Mouse (Mus musculus) stomach, embryonic 15.5 days (tissue): Measurements from ENCODE around the gene Phf19. TPM values are rescaled to one million over a fixed set of nuclear protein-coding genes. Genes with fewer than 3 reads are reported as not detected.
A peak's percentile ranks its signal among the peaks of the same experiment; 100 is the strongest.

Experiments
- ATAC-seq: fragments of 200-750 bp; cut with Nextera tagmentation; 2 replicates; pipeline ENCODE4 v1.8.0; 2017; ENCODE audit warnings: low read depth, moderate number of reproducible peaks, moderate TSS enrichment; ENCODE audit not compliant: insufficient read depth, low FRiP score
- H3K27ac ChIP-seq: fragments of 300-500 bp; sonication (generic); 2 replicates; pipeline ENCODE4 v1.5.1; 2015; ENCODE audit warnings: mild to moderate bottlenecking, inconsistent platforms
- H3K27me3 ChIP-seq: fragments of 300-500 bp; sonication (generic); replicated peaks from 2 replicates; pipeline ENCODE4 v1.6.1; 2015; ENCODE audit warnings: inconsistent platforms
- H3K36me3 ChIP-seq: fragments of 300-500 bp; sonication (generic); 2 replicates; pipeline ENCODE4 v1.6.1; 2015; ENCODE audit warnings: inconsistent platforms
- H3K4me1 ChIP-seq: fragments of 300-500 bp; sonication (generic); 2 replicates; pipeline ENCODE4 v1.6.1; 2015; ENCODE audit warnings: inconsistent platforms
- H3K4me2 ChIP-seq: fragments of 300-500 bp; sonication (generic); 2 replicates; pipeline ENCODE4 v1.6.1; 2015; ENCODE audit warnings: mild to moderate bottlenecking, inconsistent platforms
- H3K4me3 ChIP-seq: fragments of 300-500 bp; sonication (generic); replicated peaks from 2 replicates; pipeline ENCODE4 v1.5.1; 2015; ENCODE audit warnings: inconsistent platforms
- H3K9ac ChIP-seq: fragments of 300-500 bp; sonication (generic); 2 replicates; pipeline ENCODE4 v1.6.1; 2015; ENCODE audit warnings: inconsistent platforms
- H3K9me3 ChIP-seq: fragments of 300-500 bp; sonication (generic); 2 replicates; pipeline ENCODE4 v1.6.1; 2016; ENCODE audit warnings: inconsistent platforms
- WGBS: fragments of 180-500 bp; shearing (Covaris S2); methylation state at CpG from one replicate; pipeline ENCODE4 v1.1.7; 2015; 5-methylcytosine and 5-hydroxymethylcytosine counted together
- polyA plus RNA-seq: library from polyadenylated mRNA; unstranded; fragments of >200 nt; fragmentation: Nextera tagmentation; extraction: Ambion mirVana; gene quantifications from 2 replicates; pipeline ENCODE4 v1.2.1, GENCODE M21; 2015

Gene Phf19
- polyA plus RNA-seq, 1 experiment from 2014 or later, result 5.9 TPM

DNA sequence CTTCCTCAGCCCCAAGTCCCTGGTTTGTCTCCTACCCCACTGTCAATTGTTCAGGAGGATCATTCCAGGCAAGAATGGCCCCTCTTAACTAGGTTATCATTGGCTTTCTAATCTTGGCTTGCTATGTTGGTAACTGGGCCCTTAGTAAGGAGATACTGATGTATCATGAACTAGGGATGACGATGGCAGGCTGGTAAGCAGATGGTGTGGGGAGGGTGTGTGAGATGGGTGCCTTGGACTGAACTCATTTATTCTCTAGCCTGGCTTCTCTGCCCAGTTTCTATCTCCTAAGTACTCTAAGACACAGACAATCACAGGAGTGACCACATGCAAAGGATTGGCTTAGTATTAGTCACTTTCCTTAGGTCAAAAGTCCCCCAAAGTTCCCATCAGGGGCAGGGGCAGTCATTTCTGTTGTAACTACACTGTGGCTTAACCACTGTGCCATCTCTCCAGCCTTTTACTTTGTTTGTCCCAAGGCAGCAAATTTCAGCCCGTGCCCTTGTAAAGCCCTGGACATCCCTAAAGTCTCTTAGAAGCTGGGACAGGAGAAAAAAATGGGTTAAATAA, 39.8 kb upstream of the Phf19 start:
- Histone ChIP-seq H3K4me3 (no peak overlapping the region), H3K4me2 (no peak overlapping the region), H3K27ac (no peak overlapping the region), H3K9ac (no peak overlapping the region), H3K27me3 (no peaks in the 10 kb centered on the region), H3K36me3 (no peaks in the 10 kb centered on the region), H3K4me1 (0 out of 2 replicates have a peak, but pooled peaks cover 2% of the 10 kb centered on the region), H3K9me3 (no peaks in the 10 kb centered on the region)
- 77% methylated on average over 2 of the region's 2 CpGs for WGBS
- ATAC-seq, result no peak

GRCm38 (mm10) chr2:34953018-34953417, 39.2 kb upstream of the Phf19 start:
- Histone ChIP-seq H3K27ac (no peak overlapping the region), H3K9me3 (no peaks in the 10 kb centered on the region), H3K9ac (no peak overlapping the region), H3K4me1 (0 out of 2 replicates have a peak, but pooled peaks cover 2% of the 10 kb centered on the region), H3K36me3 (no peaks in the 10 kb centered on the region), H3K4me3 (no peak overlapping the region), H3K27me3 (no peaks in the 10 kb centered on the region), H3K4me2 (no peak overlapping the region)
- WGBS, result 56% methylated on average over 4 of the region's 4 CpGs
- ATAC-seq, result no peak

GRCm38 (mm10) chr2:34951469-34951868, 37.6 kb upstream of the Phf19 start:
- ATAC-seq, result no peak
- H3K4me3 ChIP-seq, result no peak overlapping the region

GRCm38 (mm10) chr2:34948622-34949021, 34.8 kb upstream of the Phf19 start:
- 25% methylated on average over 2 of the region's 2 CpGs for WGBS
- H3K36me3 ChIP-seq, result no peaks in the 10 kb centered on the region
- H3K4me3 ChIP-seq, result no peak overlapping the region
- ATAC-seq, result no peak
- no peaks in the 10 kb centered on the region for H3K27me3 ChIP-seq
- no peak overlapping the region for H3K4me2 ChIP-seq
- no peak overlapping the region for H3K9ac ChIP-seq
- no peaks in the 10 kb centered on the region for H3K9me3 ChIP-seq
- H3K4me1 ChIP-seq, result no peaks in the 10 kb centered on the region; the same call in 1 of the 2 replicates
- no peak overlapping the region for H3K27ac ChIP-seq

More at GRCm38 (mm10) chr2:34951469-34951868, 37.6 kb upstream of the Phf19 start:
- Histone ChIP-seq H3K9me3 (no peaks in the 10 kb centered on the region), H3K27me3 (no peaks in the 10 kb centered on the region), H3K4me1 (0 out of 2 replicates have a peak, but pooled peaks cover 2% of the 10 kb centered on the region), H3K36me3 (no peaks in the 10 kb centered on the region), H3K27ac (no peak overlapping the region), H3K4me2 (no peak overlapping the region), H3K9ac (no peak overlapping the region)

DNA sequence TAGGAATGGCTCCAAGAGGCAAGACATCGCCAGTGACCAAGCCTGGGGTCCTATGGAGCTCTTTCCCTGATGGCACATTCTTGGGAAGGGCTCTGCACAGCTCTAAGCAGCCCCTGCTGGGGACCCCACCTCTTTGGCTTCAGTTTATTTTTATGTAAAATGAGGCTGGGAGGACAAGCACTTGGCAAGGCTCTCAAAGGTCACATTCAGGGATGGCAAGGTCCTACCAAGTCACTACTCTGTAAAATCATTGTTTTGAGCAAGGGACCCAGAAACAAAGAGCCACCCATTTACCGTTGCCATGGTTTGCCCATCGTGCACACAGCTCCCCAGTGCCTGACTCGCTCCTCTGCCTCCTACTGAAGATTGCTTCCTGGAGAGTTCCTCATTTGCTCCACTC, 32.2 kb upstream of the Phf19 start:
- no peak overlapping the region for H3K4me2 ChIP-seq
- H3K4me1 ChIP-seq, result no peaks in the 10 kb centered on the region; the same call in 1 of the 2 replicates
- ATAC-seq, result no peak
- 61% methylated on average over 4 of the region's 4 CpGs for WGBS
- no peak overlapping the region for H3K9ac ChIP-seq
- 0 out of 2 replicates have a peak, but pooled peaks cover 2% of the 10 kb centered on the region for H3K27me3 ChIP-seq
- no peak overlapping the region for H3K4me3 ChIP-seq
- H3K36me3 ChIP-seq, result no peaks in the 10 kb centered on the region
- H3K9me3 ChIP-seq, result no peaks in the 10 kb centered on the region
- no peak overlapping the region for H3K27ac ChIP-seq

DNA sequence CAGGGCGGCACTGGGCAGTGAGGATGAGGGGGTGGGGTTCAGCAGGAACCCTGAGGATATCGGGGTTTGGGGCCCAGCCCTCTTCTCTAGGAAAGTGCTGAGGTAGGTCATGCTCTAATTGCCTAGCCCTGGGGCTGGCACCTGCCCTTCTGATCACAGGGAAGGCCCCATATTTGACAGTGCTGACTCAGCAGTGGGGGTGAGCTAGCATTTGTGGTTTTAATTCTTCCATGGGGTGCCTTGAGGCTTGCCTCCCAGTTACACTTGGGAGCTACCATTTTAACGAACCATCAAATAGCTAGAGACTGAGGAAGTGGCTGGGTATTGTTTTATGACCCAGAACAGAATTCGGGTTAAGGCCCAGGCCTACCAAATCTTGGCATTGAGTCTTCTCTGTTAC, 31.8 kb upstream of the Phf19 start:
- 84% methylated on average over 4 of the region's 4 CpGs for WGBS
- H3K27ac ChIP-seq, result no peak overlapping the region
- H3K9me3 ChIP-seq, result no peaks in the 10 kb centered on the region
- ATAC-seq, result no peak
- H3K4me2 ChIP-seq, result no peak overlapping the region
- no peaks in the 10 kb centered on the region for H3K36me3 ChIP-seq
- H3K27me3 ChIP-seq, result 0 out of 2 replicates have a peak, but pooled peaks cover 5% of the 10 kb centered on the region
- no peak overlapping the region for H3K4me3 ChIP-seq
- no peak overlapping the region for H3K9ac ChIP-seq
- H3K4me1 ChIP-seq, result no peaks in the 10 kb centered on the region; the same call in 1 of the 2 replicates

GRCm38 (mm10) chr2:34944761-34945160, 30.9 kb upstream of the Phf19 start:
- Histone ChIP-seq H3K9ac (no peak overlapping the region), H3K27ac (no peak overlapping the region), H3K9me3 (no peaks in the 10 kb centered on the region), H3K27me3 (0 out of 2 replicates have a peak, but pooled peaks cover 5% of the 10 kb centered on the region), H3K36me3 (no peaks in the 10 kb centered on the region), H3K4me2 (peak overlapping the region; percentile 19; the same call in 1 of the 2 replicates), H3K4me3 (no peak overlapping the region), H3K4me1 (no peaks in the 10 kb centered on the region; the same call in 1 of the 2 replicates)
- WGBS, result 13% methylated on average over 8 of the region's 8 CpGs
- peak; percentile 33; the same call in 1 of the 2 replicates for ATAC-seq

GRCm38 (mm10) chr2:34943556-34944120, 29.8 kb upstream of the Phf19 start:
- no peaks in the 10 kb centered on the region; the same call in 1 of the 2 replicates for H3K4me1 ChIP-seq
- no peak overlapping the region for H3K27ac ChIP-seq
- no peak for ATAC-seq
- no peak overlapping the region for H3K4me2 ChIP-seq
- H3K9ac ChIP-seq, result no peak overlapping the region
- H3K4me3 ChIP-seq, result no peak overlapping the region
- WGBS, result 79% methylated on average over 13 of the region's 13 CpGs
- H3K36me3 ChIP-seq, result no peaks in the 10 kb centered on the region
- H3K27me3 ChIP-seq, result 0 out of 2 replicates have a peak, but pooled peaks cover 5% of the 10 kb centered on the region
- H3K9me3 ChIP-seq, result no peaks in the 10 kb centered on the region

DNA sequence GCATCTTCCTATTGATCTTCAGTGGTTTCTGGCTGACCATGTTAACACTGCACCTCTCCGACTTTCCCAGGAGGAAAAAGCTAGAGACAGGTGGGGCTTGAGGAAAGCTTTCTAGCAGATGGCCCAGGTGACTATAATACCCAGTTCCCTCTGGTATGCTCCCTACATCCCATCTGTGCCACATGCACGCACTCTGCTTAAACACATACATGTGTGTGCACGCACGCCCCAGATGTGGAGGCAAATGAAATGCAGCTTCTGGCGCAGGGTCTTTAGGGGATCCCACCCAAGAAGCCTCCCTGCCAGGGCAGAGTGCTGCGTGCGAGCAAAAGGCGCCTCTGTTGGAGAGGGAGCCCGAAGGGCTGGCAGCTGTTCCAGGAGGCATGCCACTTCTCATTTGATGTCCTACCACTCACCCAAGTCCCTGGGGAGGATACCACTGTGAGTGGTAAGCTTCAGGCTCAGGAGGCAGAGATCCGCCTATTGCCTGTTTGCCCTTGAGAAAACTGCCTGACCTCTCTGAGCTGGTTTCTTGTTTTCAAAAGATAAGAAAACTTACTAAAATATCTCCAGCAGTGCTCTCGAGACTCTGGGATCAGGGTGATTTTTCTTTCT, 27.3 kb upstream of the Phf19 start:
- Histone ChIP-seq H3K36me3 (no peaks in the 10 kb centered on the region), H3K27me3 (0 out of 2 replicates have a peak, but pooled peaks cover 5% of the 10 kb centered on the region), H3K4me2 (no peak overlapping the region), H3K9me3 (no peaks in the 10 kb centered on the region), H3K27ac (no peak overlapping the region), H3K4me3 (no peak overlapping the region), H3K9ac (no peak overlapping the region), H3K4me1 (no peaks in the 10 kb centered on the region; the same call in 1 of the 2 replicates)
- 71% methylated on average over 11 of the region's 11 CpGs for WGBS
- ATAC-seq, result no peak

GRCm38 (mm10) chr2:34940246-34940645, 26.4 kb upstream of the Phf19 start:
- Histone ChIP-seq H3K27ac (no peak overlapping the region), H3K9me3 (no peaks in the 10 kb centered on the region), H3K4me1 (no peaks in the 10 kb centered on the region; the same call in 1 of the 2 replicates), H3K4me2 (no peak overlapping the region), H3K36me3 (no peaks in the 10 kb centered on the region), H3K27me3 (0 out of 2 replicates have a peak, but pooled peaks cover 5% of the 10 kb centered on the region), H3K9ac (no peak overlapping the region), H3K4me3 (no peak overlapping the region)
- ATAC-seq, result no peak
- 78% methylated on average over 5 of the region's 5 CpGs for WGBS

DNA sequence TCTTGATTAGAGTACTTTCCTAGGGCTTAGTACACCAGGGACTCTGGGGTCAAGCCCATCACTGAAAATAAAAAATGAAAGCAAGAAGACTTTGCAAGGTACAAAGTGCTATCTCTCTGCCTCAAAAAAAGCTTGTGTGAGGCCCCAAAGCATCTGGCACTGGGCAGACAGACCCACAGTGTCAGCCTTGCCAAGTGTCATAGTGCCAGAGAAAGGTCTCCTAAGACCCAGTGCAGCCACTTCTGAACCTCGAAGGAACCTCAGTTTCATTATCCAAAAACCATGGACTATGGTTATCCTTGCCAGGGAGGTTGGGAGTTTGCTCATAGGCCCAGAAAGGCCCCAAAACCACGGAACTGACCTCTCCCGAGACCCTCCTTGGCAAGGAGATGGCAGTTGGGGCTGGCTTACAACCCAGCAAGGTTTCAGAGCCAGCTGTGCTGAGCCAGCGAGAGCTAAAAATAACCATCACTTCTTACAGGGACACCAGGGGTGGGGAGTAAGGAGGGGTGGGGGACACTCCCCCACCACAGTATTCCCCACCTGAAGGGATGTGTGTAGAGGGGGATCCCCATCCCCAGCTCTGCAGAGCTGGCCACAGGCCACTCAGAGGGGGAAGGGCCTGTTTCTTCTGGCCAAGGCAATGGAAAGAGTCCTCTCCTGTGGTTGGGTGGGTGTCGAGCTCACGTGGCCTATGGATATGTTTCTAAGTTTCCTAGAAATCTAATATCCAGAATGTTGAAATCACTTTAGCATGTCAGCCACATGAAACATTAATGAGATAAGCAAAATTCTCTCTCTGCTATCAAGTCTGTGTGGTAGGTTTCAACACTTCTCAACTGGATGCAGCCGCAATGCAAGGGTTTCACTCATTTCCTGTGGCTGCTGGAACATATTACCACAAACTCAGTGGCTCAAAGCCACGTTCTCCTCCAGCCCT, 24.7 kb upstream of the Phf19 start:
- Histone ChIP-seq H3K4me2 (no peak overlapping the region), H3K4me1 (no peaks in the 10 kb centered on the region), H3K27ac (no peak overlapping the region), H3K9ac (no peak overlapping the region), H3K36me3 (no peaks in the 10 kb centered on the region), H3K27me3 (0 out of 2 replicates have a peak, but pooled peaks cover 5% of the 10 kb centered on the region), H3K9me3 (no peaks in the 10 kb centered on the region), H3K4me3 (no peak overlapping the region)
- 60% methylated on average over 8 of the region's 8 CpGs for WGBS
- ATAC-seq, result no peak
